Mouse (Mus musculus) G1E (cell line): ENCODE data around the gene Gm16181. TPM values are rescaled to one million over a fixed set of nuclear protein-coding genes. Genes with fewer than 3 reads are reported as not detected.

Source experiments
- ATAC-seq: 2 replicates; pipeline ENCODE4 v1.8.0; 2016; ENCODE audit warnings: mild to moderate bottlenecking; ENCODE audit not compliant: insufficient number of reproducible peaks, poor library complexity, low FRiP score, severe bottlenecking; ENCODE audit errors: extremely low read depth
- DNase-seq: peaks from one replicate; pipeline ENCODE4 v3.0.0; 2012; ENCODE audit warnings: low spot score
- H3K27me3 ChIP-seq: 2 replicates; pipeline ENCODE4 v1.6.1; 2012; ENCODE audit warnings: mild to moderate bottlenecking, low read length, inconsistent platforms; ENCODE audit not compliant: insufficient read depth
- H3K36me3 ChIP-seq: replicated peaks from 2 replicates; pipeline ENCODE3; 2012; ENCODE audit warnings: mild to moderate bottlenecking, inconsistent platforms
- H3K4me1 ChIP-seq: 2 replicates; pipeline ENCODE4 v1.6.1; 2012; ENCODE audit warnings: low read depth, low read length, inconsistent platforms, mixed read lengths; ENCODE audit not compliant: insufficient read depth
- H3K4me3 ChIP-seq: 2 replicates; pipeline ENCODE4 v1.5.1; 2012; ENCODE audit warnings: low read depth, mild to moderate bottlenecking, inconsistent platforms, low read length, moderate library complexity, mixed read lengths
- H3K9me3 ChIP-seq: replicated peaks from 2 replicates; pipeline ENCODE4 v1.6.1; 2012; ENCODE audit warnings: inconsistent platforms
- CTCF ChIP-seq: IDR thresholded peaks from 2 replicates; pipeline ENCODE4 v1.5.1; 2012; ENCODE audit warnings: low read depth, low read length, inconsistent platforms, mixed read lengths
- GATA1 ChIP-seq: IDR thresholded peaks from 2 replicates; pipeline ENCODE4 v1.6.1; 2012; ENCODE audit warnings: borderline replicate concordance, low read length, inconsistent platforms, mixed read lengths
- GATA2 ChIP-seq: IDR thresholded peaks from 2 replicates; pipeline ENCODE4 v1.6.1; 2012; ENCODE audit warnings: low read depth, low read length, inconsistent platforms, borderline replicate concordance
- POLR2AphosphoS5 ChIP-seq: IDR thresholded peaks from 2 replicates; pipeline ENCODE4 v1.6.1; 2012; ENCODE audit warnings: low read depth, low read length, inconsistent platforms; ENCODE audit not compliant: insufficient replicate concordance
- TAL1 ChIP-seq: conservative IDR thresholded peaks from 2 replicates; pipeline ENCODE4 v1.6.1; 2012; ENCODE audit warnings: low read depth, low read length, inconsistent platforms, mixed read lengths
- polyA plus RNA-seq: library from polyadenylated mRNA; stranded (reverse); fragments of >175 nt; gene quantifications from 2 replicates; pipeline ENCODE4 v1.2.3, GENCODE M21; 2012
- total RNA-seq, 2 experiments: library from RNA; stranded (forward) in 1 of 2; stranded (reverse) in 1 of 2; fragments of 200-1000 nt in 1 of 2; fragments of >200 nt in 1 of 2; fragmentation: Nextera tagmentation in 1 of 2; gene quantifications; 2 replicates each; pipeline ENCODE4 v1.2.3; 2014 to 2017

Gene Gm16181
- total and polyA plus RNA-seq, 3 experiments = 0.38 TPM; not detected in 2

- Histone ChIP-seq H3K9me3 (no peaks in the 10 kb centered on the region), H3K27me3 (no peaks in the 10 kb centered on the region), H3K36me3 (peaks cover 15% of the 10 kb centered on the region), H3K4me3 (peak within 1 kb of the TSS; percentile 60), H3K4me1 (peaks cover 68% of the 10 kb centered on the region)
- ATAC-seq (0 out of 2 replicates have a peak, but pooled peaks have one; percentile 32), DNase-seq (no peak)
- TF ChIP-seq GATA2 = no peak
- TF ChIP-seq CTCF = no peak
- no peak for TF ChIP-seq TAL1
- TF ChIP-seq POLR2AphosphoS5 = no peak
- TF ChIP-seq GATA1 = no peak
These were observed 32.5 kb upstream of the Gm16181 start, which contains the start of gene Lst1 for GRCm38 (mm10) chr17:35187959-35188610. Gene Lst1, minus strand, starts transcription at chr17:35188439.

- Histone ChIP-seq H3K9me3 (no peaks in the 10 kb centered on the region), H3K4me1 (peaks cover 77% of the 10 kb centered on the region), H3K4me3 (no peak overlapping the region; the same call in 1 of the 2 replicates), H3K36me3 (peaks cover 9% of the 10 kb centered on the region), H3K27me3 (peaks cover 3% of the 10 kb centered on the region; the same call in 1 of the 2 replicates)
- no peak for DNase-seq
- TF ChIP-seq GATA1 (no peak), TAL1 (no peak), GATA2 (no peak), POLR2AphosphoS5 (no peak), CTCF (no peak)
- no peak for ATAC-seq
These were observed 31.4 kb upstream of the Gm16181 start for GRCm38 (mm10) chr17:35189186-35189585.

DNA sequence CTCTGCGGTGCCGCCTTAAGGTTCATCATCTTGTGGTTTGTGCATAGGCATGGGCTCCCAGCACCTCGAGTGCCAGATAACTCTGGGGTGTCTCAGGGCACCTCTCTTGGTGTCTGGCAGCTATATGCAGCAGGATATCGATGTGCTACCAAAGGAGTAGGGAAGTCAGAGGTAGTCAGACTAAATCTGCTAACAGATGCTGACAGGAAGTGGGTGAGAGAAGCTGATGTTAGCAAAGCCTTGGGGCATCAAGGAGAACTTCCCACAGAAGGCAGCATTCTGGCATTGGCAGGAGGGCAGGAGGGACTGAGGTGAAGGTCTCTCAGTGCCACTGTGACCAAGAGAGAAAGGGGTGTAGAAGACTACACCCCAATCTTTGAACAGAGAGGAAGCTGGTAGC, 30.5 kb upstream of the Gm16181 start:
- H3K9me3 ChIP-seq = no peaks in the 10 kb centered on the region
- TF ChIP-seq GATA1 (no peak), GATA2 (no peak), TAL1 (no peak), CTCF (no peak), POLR2AphosphoS5 (no peak)

GRCm38 (mm10) chr17:35191723-35192122, 28.9 kb upstream of the Gm16181 start:
- Histone ChIP-seq H3K36me3 (no peaks in the 10 kb centered on the region), H3K27me3 (peaks cover 27% of the 10 kb centered on the region), H3K9me3 (no peaks in the 10 kb centered on the region; the same call in 1 of the 2 replicates), H3K4me1 (peaks cover 81% of the 10 kb centered on the region), H3K4me3 (no peak overlapping the region)
- no peak for TF ChIP-seq POLR2AphosphoS5
- no peak for TF ChIP-seq GATA2
- no peak for TF ChIP-seq TAL1
- no peak for TF ChIP-seq CTCF
- no peak for TF ChIP-seq GATA1
- DNase-seq (no peak), ATAC-seq (no peak)

More for the DNA sequence above, 30.5 kb upstream of the Gm16181 start:
- ATAC-seq = no peak
- peaks cover 77% of the 10 kb centered on the region for H3K4me1 ChIP-seq
- DNase-seq = no peak
- H3K4me3 ChIP-seq = no peak overlapping the region
- peaks cover 2% of the 10 kb centered on the region for H3K36me3 ChIP-seq
- H3K27me3 ChIP-seq = peaks cover 12% of the 10 kb centered on the region

- no peak for TF ChIP-seq GATA1
- TF ChIP-seq CTCF = no peak
- no peak for TF ChIP-seq TAL1
- no peak for TF ChIP-seq GATA2
- no peak for TF ChIP-seq POLR2AphosphoS5
- H3K27me3 ChIP-seq = peaks cover 27% of the 10 kb centered on the region
- H3K36me3 ChIP-seq = no peaks in the 10 kb centered on the region
- H3K4me3 ChIP-seq = no peak overlapping the region
- no peak for ATAC-seq
- H3K4me1 ChIP-seq = peaks cover 71% of the 10 kb centered on the region
- no peaks in the 10 kb centered on the region; the same call in 1 of the 2 replicates for H3K9me3 ChIP-seq
- DNase-seq = no peak
These were observed 27.7 kb upstream of the Gm16181 start for GRCm38 (mm10) chr17:35192924-35193323.

- Histone ChIP-seq H3K36me3 (no peaks in the 10 kb centered on the region), H3K27me3 (peaks cover 35% of the 10 kb centered on the region), H3K4me1 (peaks cover 59% of the 10 kb centered on the region), H3K4me3 (no peak within 1 kb of the TSS), H3K9me3 (no peaks in the 10 kb centered on the region; the same call in 1 of the 2 replicates)
- TF ChIP-seq TAL1 (no peak), GATA2 (no peak), CTCF (no peak), GATA1 (no peak), POLR2AphosphoS5 (no peak)
- no peak for ATAC-seq
- DNase-seq = no peak
These were observed 26.5 kb upstream of the Gm16181 start, which contains the start of gene Ltb for GRCm38 (mm10) chr17:35193881-35194843. Gene Ltb, plus strand, starts transcription at chr17:35194439.
